Mouse (Mus musculus): Measurements from ENCODE around the gene Selenoh. TPM values are rescaled to one million over a fixed set of nuclear protein-coding genes. Genes with fewer than 3 reads are reported as not detected.
"Not testable (repeated sequence)": the region's sequence is repeated elsewhere in the genome, so short reads cannot be mapped to it uniquely, and the experiment has no call there.

Gene Selenoh
- polyA plus RNA-seq, 1 experiment from 2014 or later, result 310 TPM

DNA sequence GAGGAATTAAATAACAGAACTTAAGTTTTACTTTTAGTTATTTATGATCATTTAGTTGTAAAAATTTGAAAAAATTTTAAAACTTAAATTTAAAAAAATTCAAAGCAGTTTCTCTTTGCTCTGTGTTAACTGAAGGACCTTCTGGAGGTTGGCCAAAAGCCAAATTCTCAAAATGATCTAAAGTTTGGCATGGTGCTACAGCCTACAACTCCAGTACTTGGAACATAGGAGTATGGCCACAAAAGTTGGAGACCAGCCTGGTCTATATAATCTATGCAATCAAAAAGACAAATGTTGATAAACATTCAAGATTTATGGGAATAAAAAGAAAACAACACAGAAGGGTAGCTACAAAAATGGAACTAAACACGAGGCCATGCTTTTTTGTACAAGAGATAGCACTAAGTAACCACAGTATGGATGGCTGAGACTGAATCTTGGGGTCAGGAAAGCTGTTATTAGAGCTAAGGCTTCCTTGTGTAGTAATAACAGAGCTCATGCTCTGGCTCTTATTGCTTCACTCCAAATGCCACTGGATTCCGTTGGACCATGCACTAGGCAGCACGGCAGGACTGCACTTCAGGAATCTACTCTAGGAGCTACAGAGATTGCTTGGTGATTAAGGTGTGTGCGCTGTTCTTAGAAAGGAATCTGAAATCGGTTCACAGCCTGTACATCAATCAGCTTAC, 24.6 kb upstream of the Selenoh start:
- Histone ChIP-seq H3K36me3 (peaks cover 74% of the 10 kb centered on the region), H3K4me2 (replicated peaks) (no peak overlapping the region), H3K4me3 (no peak overlapping the region), H3K9ac (no peak overlapping the region), H3K27ac (no peak overlapping the region), H3K9me3 (no peaks in the 10 kb centered on the region), H3K27me3 (no peaks in the 10 kb centered on the region), H3K4me1 (no peaks in the 10 kb centered on the region)
- ATAC-seq (ENCODE audit: low FRiP score, low read depth), result no peak
- 91% methylated on average over 5 of the region's 5 CpGs for whole genome bisulfite sequencing

DNA sequence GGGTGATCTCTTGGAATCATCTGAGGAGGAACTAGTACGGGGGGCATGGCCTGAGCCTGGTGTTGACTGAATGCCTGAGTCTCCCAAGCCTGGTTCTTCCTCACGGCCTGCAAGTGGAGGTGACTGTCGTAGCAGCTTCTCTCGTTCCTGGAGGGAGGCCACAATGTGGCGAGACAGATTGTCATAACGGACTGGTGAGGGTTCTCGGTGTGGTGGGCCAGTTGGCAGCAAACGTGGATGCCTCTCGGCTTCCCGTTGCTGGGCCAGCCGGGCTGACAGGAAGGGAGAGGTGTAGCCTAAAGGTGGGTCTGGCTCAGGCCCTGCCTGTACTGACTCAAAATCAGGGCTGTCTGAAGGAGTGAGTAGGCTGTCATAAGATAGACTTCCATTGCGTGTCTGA, 19.5 kb upstream of the Selenoh start:
- Histone ChIP-seq H3K4me3 (no peak overlapping the region), H3K4me1 (no peaks in the 10 kb centered on the region), H3K9ac (no peak overlapping the region), H3K36me3 (peaks cover 90% of the 10 kb centered on the region), H3K27ac (no peak overlapping the region), H3K27me3 (no peaks in the 10 kb centered on the region), H3K9me3 (no peaks in the 10 kb centered on the region), H3K4me2 (replicated peaks) (no peak overlapping the region)
- no peak; the same call in 1 of the 2 replicates for ATAC-seq (ENCODE audit: low FRiP score, low read depth)
- 93% methylated on average over 12 of the region's 12 CpGs for WGBS

DNA sequence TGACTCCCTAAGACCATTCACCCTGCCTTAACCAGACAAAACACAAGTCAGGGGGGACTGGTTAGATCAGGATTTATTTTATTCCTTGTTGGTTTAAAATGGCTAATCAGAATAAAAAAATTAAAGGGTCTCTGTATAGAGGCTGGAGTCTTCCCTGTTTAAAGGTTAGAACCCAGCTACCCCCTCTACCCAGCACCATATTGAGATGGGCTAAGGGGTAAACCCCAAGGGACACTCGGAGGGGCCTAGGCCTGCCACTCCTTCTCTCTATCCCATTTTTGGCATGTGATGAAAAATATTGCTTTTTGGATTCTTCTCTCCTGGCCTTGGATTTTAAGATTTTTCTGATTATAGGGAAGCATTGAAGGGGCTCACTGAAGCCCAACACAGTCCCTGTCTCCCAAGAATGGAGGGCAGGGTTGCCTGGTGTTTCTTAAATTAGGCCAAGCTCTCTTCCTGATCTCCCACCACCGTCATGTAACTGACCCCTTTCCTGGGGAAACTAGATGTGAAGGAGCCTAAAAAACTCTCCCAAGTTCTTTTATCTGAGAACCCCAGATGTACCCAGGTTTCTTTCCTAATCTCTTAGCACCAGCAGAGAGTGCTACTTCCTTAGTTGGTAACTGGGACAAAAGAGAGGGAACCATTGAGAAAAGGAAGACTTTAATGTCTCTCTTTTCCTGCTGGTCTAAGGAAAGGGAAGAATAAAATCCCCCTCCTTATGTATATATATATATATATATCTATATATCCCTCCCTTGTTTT, 17.7 kb upstream of the Selenoh start:
- Histone ChIP-seq H3K27ac (no peak overlapping the region), H3K4me3 (no peak overlapping the region), H3K4me2 (replicated peaks) (no peak overlapping the region), H3K27me3 (no peaks in the 10 kb centered on the region), H3K9me3 (no peaks in the 10 kb centered on the region), H3K36me3 (peaks cover 86% of the 10 kb centered on the region), H3K9ac (no peak overlapping the region), H3K4me1 (no peaks in the 10 kb centered on the region)
- WGBS, result 81% methylated on average over 2 of the region's 2 CpGs
- ATAC-seq (ENCODE audit: low FRiP score, low read depth), result no peak

DNA sequence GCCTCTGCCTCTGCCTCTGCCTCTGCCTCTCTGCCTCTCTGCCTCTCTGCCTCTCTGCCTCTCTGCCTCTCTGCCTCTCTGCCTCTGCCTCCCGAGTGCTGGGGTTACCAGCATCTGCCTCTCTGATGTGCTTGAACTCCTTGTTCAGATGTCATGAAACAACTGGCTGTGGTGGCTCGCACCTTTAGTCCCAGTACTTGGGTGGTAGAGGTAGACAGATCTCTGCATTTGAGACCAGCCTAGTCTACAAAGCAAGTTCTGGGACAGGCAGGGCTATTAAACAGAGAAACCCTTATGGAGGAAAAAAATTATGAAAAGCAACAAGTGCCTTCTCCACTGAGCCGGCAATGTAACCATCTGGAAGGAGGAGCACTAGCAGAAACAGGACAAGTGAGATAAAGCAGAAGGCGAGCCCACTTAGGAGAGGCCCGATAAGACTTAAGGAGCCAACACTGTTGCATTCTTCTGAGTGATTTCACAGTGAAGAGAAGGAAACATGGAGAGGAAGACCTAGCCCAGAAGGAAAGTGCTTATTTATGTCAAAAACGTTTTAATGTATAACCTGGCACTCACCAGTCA, 12.1 kb upstream of the Selenoh start:
- Histone ChIP-seq H3K27ac (no peak overlapping the region), H3K27me3 (no peaks in the 10 kb centered on the region), H3K4me2 (replicated peaks) (no peak overlapping the region), H3K4me3 (no peak overlapping the region), H3K36me3 (peaks cover 43% of the 10 kb centered on the region), H3K4me1 (peaks cover 9% of the 10 kb centered on the region), H3K9me3 (no peaks in the 10 kb centered on the region), H3K9ac (no peak overlapping the region)
- WGBS, result 77% methylated on average over 6 of the region's 6 CpGs
- no peak for ATAC-seq (ENCODE audit: low FRiP score, low read depth)

DNA sequence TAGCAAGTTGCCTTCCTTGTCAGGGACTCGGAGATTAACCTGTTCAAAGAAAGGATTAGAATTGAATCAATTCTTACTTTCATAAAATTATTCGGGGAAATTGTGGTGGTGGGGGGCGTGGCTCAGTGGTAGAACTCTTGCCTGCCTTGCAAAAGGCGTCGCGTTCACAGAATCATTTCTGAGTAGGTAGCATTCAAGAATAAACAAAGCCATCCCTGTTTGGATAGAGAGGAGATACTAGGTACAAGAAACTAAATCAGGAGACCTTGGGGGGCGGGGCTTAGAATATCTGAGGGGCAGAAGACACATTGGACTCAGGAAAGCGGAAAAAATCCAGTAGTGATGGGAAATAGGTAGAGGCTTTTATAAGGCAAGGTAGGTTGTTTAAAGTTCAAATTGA, 8.4 kb upstream of the Selenoh start, which contains the start of gene Tmx2:
Tmx2 (minus strand) TSS at position 125 of the 400 bp plus-strand sequence.
- ATAC-seq (ENCODE audit: low FRiP score, low read depth), result no peak
- Histone ChIP-seq H3K9ac (peak within 1 kb of the TSS; percentile 86), H3K4me2 (replicated peaks) (peak within 1 kb of the TSS; percentile 79), H3K36me3 (peaks cover 28% of the 10 kb centered on the region), H3K4me1 (peaks cover 17% of the 10 kb centered on the region), H3K4me3 (peak within 1 kb of the TSS; percentile 97), H3K9me3 (no peaks in the 10 kb centered on the region), H3K27ac (peak within 1 kb of the TSS; percentile 55; the same call in 1 of the 2 replicates), H3K27me3 (no peaks in the 10 kb centered on the region)
- WGBS, result 13% methylated on average over 8 of the region's 8 CpGs

DNA sequence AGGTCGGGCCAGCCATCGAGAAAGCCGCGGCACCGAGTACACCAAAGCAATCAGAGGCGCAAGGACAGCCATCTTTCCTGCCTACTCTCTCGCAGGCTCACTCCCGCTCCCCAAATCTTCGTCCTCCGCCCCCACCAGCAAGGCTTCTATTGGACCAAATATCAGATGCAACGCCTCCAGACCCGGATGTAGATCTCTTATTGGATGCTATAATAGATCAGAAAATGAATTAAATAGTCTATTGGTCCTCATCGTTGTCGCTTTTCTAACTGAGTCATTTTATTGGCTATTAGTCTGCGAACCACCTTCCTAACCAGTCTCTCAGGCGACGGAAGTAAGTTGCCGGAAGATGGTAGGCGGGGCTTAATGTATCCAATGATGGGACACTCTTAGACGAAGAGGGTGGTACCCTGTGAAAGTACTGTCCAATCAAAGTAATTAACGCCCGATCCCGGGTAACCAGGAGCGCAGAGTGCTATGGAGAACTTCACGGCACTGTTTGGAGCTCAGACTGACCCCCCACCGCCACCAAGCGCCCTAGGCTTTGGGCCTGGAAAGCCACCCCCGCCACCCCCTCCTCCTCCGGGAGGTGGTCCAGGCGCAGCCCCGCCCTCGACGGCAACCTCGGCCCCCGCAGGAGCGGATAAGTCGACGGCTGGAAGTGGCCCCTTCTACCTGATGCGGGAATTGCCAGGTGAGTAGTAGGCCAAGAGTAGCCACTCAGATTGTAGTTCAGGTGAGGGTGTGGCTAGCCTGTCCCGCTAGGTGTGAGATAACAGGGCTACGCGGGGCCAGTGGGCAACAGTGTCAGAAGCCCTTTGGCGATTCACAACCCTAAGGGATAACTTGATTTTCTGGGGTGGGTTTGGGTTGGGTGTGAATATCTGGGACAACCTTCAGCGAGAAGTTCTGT, 7.7 kb upstream of the Selenoh start, which contains the start of the genes Gm28635 and Med19:
Gm28635 (minus strand) TSS at position 74 of the 913 bp plus-strand sequence.
Med19 (plus strand) TSS at position 435 of the 913 bp plus-strand sequence.
- Histone ChIP-seq H3K4me3 (peak within 1 kb of the TSS; percentile 97), H3K4me1 (peaks cover 17% of the 10 kb centered on the region), H3K9ac (peak within 1 kb of the TSS; percentile 86), H3K4me2 (replicated peaks) (peak within 1 kb of the TSS; percentile 79), H3K36me3 (peaks cover 34% of the 10 kb centered on the region), H3K9me3 (no peaks in the 10 kb centered on the region), H3K27me3 (no peaks in the 10 kb centered on the region), H3K27ac (peak within 1 kb of the TSS; percentile 55; the same call in 1 of the 2 replicates)
- ATAC-seq (ENCODE audit: low FRiP score, low read depth), result peak; percentile 100
- WGBS, result 0% methylated on average over 43 of the region's 44 CpGs

DNA sequence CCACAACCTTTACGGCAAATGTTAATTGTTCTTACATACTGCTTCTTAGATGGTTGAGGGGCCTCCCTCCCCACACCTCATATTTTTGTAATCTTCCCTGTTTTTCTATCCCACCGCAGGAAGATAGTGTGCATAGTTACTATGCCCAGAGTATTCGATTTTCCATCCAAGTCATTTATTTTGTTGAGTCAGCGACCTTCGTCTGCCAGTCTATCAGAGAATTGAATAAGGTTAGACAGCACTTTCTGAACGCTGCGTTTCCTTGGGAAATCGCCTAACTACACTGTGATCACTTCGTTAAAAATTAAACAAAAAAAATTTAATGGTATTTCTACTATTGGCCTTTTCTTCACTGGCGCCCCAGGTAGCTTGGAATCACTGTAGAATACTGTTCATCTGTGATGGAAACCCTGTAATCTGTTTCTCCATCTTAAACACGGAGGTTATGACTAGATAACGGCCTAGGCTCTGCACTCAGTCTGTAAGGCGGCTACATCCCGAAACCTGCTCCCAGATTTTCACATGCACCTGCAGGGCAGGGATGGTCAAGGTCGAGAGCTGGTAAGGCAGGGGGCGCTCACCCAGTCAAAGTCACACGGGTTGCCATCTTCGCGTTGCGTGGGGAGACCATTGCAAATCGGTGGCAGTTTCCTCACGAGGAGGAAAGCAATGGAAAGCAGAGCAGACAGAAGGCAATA, 6.8 kb upstream of the Selenoh start:
- Histone ChIP-seq H3K4me2 (replicated peaks) (peak overlapping the region; percentile 66), H3K9me3 (no peaks in the 10 kb centered on the region), H3K9ac (peak overlapping the region; percentile 59), H3K27ac (no peak overlapping the region), H3K4me3 (peak overlapping the region; percentile 97), H3K27me3 (no peaks in the 10 kb centered on the region), H3K4me1 (peaks cover 17% of the 10 kb centered on the region), H3K36me3 (peaks cover 38% of the 10 kb centered on the region)
- ATAC-seq (ENCODE audit: low FRiP score, low read depth), result peak; percentile 56
- 11% methylated on average over 22 of the region's 22 CpGs for WGBS

DNA sequence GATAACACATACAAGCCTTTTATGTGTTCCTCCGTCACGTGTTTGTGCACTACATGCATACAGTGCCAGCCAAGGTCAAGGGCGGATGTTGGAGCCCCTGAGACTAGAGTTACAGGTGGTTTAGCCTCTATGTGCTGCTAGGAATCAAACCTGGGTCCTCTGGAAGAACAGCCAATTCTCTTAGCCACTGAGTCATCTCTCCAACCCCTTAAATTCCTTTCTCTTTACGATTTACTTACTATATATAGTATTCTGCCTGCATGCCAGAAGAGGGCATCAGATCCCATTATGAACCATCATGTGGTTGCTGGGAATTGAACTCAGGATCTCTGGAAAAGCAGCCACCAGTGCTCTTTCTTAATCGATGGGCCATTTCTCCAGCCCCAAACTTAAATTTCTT, 965 bp upstream of the Selenoh start:
- not testable (repeated sequence) for H3K9ac ChIP-seq; ATAC-seq (ENCODE audit: low FRiP score, low read depth); H3K27me3 ChIP-seq; H3K4me1 ChIP-seq; H3K27ac ChIP-seq; H3K9me3 ChIP-seq
- Histone ChIP-seq H3K4me3 (peak overlapping the region; percentile 94; the same call in 1 of the 2 replicates), H3K36me3 (peaks cover 44% of the 10 kb centered on the region), H3K4me2 (replicated peaks) (peak overlapping the region; percentile 73)
- 71% methylated on average over 4 of the region's 5 CpGs for WGBS

DNA sequence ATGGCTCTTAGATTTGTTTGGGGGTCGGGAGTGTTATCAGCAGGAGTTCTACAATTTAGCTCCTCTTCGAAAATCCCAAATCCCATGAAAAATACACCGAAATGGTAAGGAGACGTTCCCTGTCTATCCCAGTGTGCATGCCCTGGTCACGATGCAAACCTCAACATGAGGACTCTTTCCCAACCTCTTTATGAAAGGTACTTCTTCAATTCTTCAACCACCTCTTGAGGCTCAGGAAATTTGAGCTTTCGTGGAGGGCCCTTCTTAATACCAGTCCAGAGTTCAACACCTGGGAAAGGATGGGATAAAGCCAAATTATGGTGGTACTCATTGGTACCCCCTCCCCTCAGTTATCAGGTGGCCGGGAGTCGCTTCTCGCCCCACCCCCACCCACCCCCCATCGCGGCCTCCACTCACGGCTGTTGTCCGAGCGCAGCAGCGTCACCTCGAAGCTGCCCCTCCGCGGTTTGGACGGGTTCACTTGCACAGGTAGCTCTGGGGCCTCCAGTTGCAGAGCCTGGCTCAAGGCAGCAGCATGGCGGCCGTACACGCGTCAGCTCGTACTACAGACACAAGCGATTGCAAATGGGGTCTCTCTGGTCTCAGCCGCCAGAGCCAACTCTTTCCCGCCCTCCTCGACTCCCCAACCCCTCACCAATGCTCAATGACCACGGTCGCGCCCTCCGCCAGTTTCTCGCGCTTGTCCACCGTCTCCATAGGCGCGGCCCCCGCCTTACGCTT, 572 bp downstream of the Selenoh start:
- Histone ChIP-seq H3K9me3 (no peaks in the 10 kb centered on the region), H3K27me3 (no peaks in the 10 kb centered on the region), H3K36me3 (peaks cover 34% of the 10 kb centered on the region), H3K4me2 (replicated peaks) (peak overlapping the region; percentile 73), H3K27ac (peak overlapping the region; percentile 94), H3K4me1 (peaks cover 10% of the 10 kb centered on the region), H3K4me3 (peak overlapping the region; percentile 94), H3K9ac (peak overlapping the region; percentile 90)
- ATAC-seq (ENCODE audit: low FRiP score, low read depth), result peak; percentile 75
- WGBS, result 3% methylated on average over 39 of the region's 39 CpGs

DNA sequence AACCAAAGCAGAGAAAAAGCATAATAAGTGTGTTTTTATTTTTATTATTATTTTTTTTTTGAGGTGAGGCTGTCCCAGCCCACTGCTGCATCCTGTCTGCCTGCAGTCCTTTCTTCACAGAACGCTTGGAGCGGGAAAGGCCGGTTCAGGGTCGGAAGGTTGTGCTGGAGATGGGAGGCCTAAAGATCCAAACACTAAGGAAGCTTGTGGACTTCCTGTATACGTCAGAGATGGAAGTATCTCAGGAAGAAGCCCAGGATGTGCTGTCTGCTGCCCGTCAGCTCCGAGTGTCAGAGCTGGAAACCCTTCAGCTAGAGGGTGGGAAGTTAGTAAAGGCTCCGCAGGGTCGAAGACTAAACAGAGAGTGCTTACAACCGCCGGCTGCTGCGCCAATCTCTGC, 4.5 kb downstream of the Selenoh start:
- WGBS, result 65% methylated on average over 12 of the region's 12 CpGs
- H3K9me3 ChIP-seq, result no peaks in the 10 kb centered on the region
- H3K4me2 ChIP-seq (replicated peaks), result no peak overlapping the region
- H3K27ac ChIP-seq, result no peak overlapping the region
- H3K36me3 ChIP-seq, result peaks cover 10% of the 10 kb centered on the region
- no peak overlapping the region for H3K9ac ChIP-seq
- ATAC-seq (ENCODE audit: low FRiP score, low read depth), result no peak
- H3K27me3 ChIP-seq, result no peaks in the 10 kb centered on the region
- peaks cover 10% of the 10 kb centered on the region for H3K4me1 ChIP-seq
- H3K4me3 ChIP-seq, result no peak overlapping the region
